Mouse (Mus musculus): ENCODE results near the gene Obox5.
"Not testable (repeated sequence)": the region's sequence is repeated elsewhere in the genome, so short reads cannot be mapped to it uniquely, and the experiment has no call there.

The Obox5 gene

GRCm38 (mm10) chr7:15749831-15750230 lies at the start of gene Obox5:
Obox5 (plus strand) TSS chr7:15750131.
- CTCF ChIA-PET, result not testable (repeated sequence)

DNA sequence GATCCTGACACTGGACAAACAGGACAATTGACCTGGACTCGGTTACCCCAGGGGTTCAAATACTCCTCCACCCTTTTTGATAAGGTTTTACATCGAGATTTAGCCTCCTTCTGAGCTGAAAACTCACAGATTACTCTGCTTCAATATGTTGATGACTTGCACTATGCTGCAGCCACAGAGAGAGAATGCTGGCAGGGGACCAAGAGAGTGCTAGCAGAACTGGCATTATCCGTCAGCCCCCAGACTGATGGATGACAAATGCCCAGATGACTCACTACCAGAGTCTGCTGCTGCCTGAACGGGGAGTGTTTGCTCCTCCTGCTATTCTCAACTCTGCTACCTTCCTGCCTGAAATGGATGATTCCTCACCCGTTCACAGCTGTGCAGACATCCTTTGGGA lies 635 bp upstream of the Obox5 start:
- CTCF ChIA-PET, result not testable (repeated sequence)
